Mouse (Mus musculus) T-cell, adult 66 days (primary cell): ENCODE data around the gene Dph5. TPM values are rescaled to one million over a fixed set of nuclear protein-coding genes. Genes with fewer than 3 reads are reported as not detected.

Experiments used
- total RNA-seq, 2 experiments: library from RNA; stranded (reverse); gene quantifications; 3 replicates in 1 of 2; 4 replicates in 1 of 2; pipeline ENCODE4 v1.2.4; 2023

The Dph5 gene
- 10 to 100 TPM; 66.6 to 67.9 TPM for total RNA-seq

DNA sequence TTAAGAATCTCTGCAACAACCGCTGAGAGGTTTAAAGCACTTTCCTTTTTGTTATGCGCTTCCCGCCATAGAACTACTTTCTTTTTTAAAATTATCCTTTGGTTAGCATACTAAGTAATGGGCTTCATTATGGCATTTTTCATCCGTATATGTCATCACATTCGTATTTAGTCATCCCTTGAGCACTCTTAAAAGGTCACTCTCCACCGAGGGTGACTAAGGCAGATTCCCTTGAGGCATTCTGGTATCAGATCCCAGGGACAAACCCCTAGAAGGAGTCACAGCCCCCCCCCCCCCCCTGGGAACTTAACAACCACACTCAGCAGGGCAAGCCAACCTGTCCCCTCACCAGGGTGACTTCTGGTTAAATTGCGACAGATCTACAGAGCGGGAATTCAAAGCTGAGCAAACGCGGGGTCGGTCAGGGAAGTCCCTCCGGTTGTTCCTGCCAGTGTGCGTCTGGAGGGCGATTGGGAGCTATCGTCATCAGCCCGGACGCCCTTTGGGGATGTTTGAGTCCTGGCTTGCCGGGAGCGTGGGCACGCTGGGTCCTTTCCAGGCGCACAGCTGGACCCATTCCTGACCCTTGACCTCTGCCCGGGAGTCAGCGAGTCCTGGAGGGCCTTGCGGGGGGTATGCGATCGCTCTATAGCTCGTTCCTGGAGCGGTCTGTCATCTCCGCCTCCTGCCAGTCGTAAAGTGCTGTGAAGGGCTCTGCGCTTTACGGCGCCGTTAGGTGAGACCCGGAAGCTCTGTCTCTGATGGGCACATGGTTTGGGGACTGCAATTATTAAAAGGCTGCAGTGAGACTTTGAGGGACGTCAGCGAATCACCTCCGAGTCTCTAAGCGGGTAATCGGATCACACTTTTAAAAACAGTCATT is at the start of gene Dph5:
Gene Dph5 (plus strand): TSS at position 411 of the 883 bp plus-strand sequence.

Other genes starting within 250 kb of the Dph5 start
- 100 to 1,000 TPM; 376 to 423 TPM for gene S1pr1, start 172.8 kb upstream of the Dph5 start, total RNA-seq
- 10 to 100 TPM; 47.0 to 60.4 TPM for gene Slc30a7, start 119.6 kb downstream of the Dph5 start, total RNA-seq
- 10 to 100 TPM in 1 of 2 experiments, 1 to 10 TPM in 1; 4.6 to 13.8 TPM for gene Extl2, start 119.6 kb downstream of the Dph5 start, total RNA-seq
- gene Vcam1, start 241.9 kb downstream of the Dph5 start, total RNA-seq, result 1 to 10 TPM; 5.3 to 8.5 TPM